Mouse (Mus musculus) heart, postnatal 4 days (tissue): Measurements from ENCODE around the gene Tcp10c. TPM values are rescaled to one million over a fixed set of nuclear protein-coding genes. Genes with fewer than 3 reads are reported as not detected.
"Not testable (repeated sequence)": the region's sequence is repeated elsewhere in the genome, so short reads cannot be mapped to it uniquely, and the experiment has no call there.

ENCODE experiments used
- DNase-seq: peaks from one replicate; pipeline ENCODE4 v3.0.0; 2021
- total RNA-seq, 2 experiments: library from RNA; stranded (reverse); gene quantifications; 2 replicates each; pipeline ENCODE4 v1.2.3; 2021

Tcp10c gene
- total RNA-seq, 2 experiments from 2014 or later: not detected

- DNase-seq: not testable (repeated sequence)
Measured at GRCm38 (mm10) chr17:13399961-13400360, 45.6 kb downstream of the Tcp10c start.

- DNase-seq: not testable (repeated sequence)
Measured at GRCm38 (mm10) chr17:13402118-13402517, 47.7 kb downstream of the Tcp10c start.

GRCm38 (mm10) chr17:13403527-13404131, 49.3 kb downstream of the Tcp10c start:
- not testable (repeated sequence) for DNase-seq

- not testable (repeated sequence) for DNase-seq
Measured at GRCm38 (mm10) chr17:13406023-13406422, 51.7 kb downstream of the Tcp10c start.

- not testable (repeated sequence) for DNase-seq
Measured at GRCm38 (mm10) chr17:13406701-13407100, 52.3 kb downstream of the Tcp10c start.

- not testable (repeated sequence) for DNase-seq
Measured at GRCm38 (mm10) chr17:13407621-13408256, 53.4 kb downstream of the Tcp10c start.

- not testable (repeated sequence) for DNase-seq
Measured at GRCm38 (mm10) chr17:13408257-13408633, 53.9 kb downstream of the Tcp10c start.

- DNase-seq: not testable (repeated sequence)
Measured at GRCm38 (mm10) chr17:13421022-13421591, 66.7 kb downstream of the Tcp10c start.

GRCm38 (mm10) chr17:13422638-13423037, 68.3 kb downstream of the Tcp10c start:
- not testable (repeated sequence) for DNase-seq

GRCm38 (mm10) chr17:13423373-13424024, 69.1 kb downstream of the Tcp10c start:
- not testable (repeated sequence) for DNase-seq

GRCm38 (mm10) chr17:13424321-13424720, 69.9 kb downstream of the Tcp10c start:
- DNase-seq: not testable (repeated sequence)

- DNase-seq: not testable (repeated sequence)
Measured at GRCm38 (mm10) chr17:13425694-13426093, 71.3 kb downstream of the Tcp10c start.

- DNase-seq: not testable (repeated sequence)
Measured at GRCm38 (mm10) chr17:13426508-13426907, 72.1 kb downstream of the Tcp10c start.

Other genes with a start within 250 kb of the Tcp10c start
- not detected for gene Unc93a, start 222.8 kb upstream of the Tcp10c start, total RNA-seq
- not detected for gene Smok2a, start 133.4 kb upstream of the Tcp10c start, total RNA-seq
- gene Smok2b, start 124.3 kb upstream of the Tcp10c start, total RNA-seq: not detected